Mouse (Mus musculus) spleen, adult 2 months (tissue): Measurements from ENCODE around the gene Rbm7.

Experiments used
- CTCF ChIP-seq: fragments of 200-500 bp; IDR thresholded peaks from 2 replicates; pipeline ENCODE4 v1.5.1; 2011; ENCODE audit warnings: mild to moderate bottlenecking, inconsistent platforms; ENCODE audit not compliant: insufficient read depth, insufficient read length, insufficient replicate concordance; ENCODE audit errors: extremely low read depth
- POLR2A ChIP-seq: fragments of 200-500 bp; IDR thresholded peaks from 2 replicates; pipeline ENCODE4 v1.6.1; 2011; ENCODE audit warnings: low read depth, low read length, inconsistent platforms

DNA sequence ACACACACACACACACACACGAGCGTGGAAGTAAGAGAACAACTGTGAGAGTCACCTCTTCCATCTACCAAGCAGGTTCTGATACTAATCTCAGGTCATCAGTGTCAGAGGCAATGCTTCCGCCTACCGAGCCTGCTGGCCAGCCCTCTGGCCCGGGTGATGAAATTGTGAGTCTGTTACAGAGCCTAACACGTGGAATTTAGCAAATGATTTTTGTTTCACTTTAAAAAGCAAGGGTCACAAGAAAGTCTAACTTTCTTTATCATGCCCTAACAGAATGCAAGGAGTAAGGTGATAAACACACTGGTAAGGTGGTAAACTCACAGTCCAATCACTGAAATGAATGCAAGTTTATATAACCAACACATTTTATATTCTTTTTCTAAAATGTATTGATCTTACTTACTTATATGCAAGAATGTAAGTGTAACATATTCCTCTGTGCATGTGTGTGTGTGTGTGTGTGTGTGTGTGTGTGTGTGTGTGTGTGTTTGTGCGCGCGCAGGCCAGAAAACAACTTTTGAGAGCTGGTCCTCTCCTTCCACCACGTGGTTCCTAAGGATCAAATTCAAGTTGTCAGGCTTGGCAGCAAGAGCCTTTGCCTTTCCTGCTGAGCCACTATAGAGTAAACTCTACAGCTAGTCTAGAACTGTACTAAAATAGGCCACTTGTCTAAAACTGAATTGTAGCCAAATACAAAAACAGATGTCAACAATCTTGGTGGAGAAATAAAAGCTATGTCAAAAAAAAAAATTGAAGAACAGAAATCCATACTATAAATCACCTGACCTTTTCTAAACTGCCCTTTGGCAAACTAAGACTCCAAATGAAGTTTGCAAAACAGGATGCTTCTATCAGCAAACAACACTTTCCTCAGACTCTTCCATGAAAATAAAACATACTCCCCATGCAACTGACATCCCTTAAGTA, 18.6 kb downstream of the Rbm7 start:
- TF ChIP-seq CTCF (no peak), POLR2A (no peak)
